Mouse (Mus musculus) layer of hippocampus, postnatal 10 days (tissue): Measurements from ENCODE around the gene Ric8a. TPM values are rescaled to one million over a fixed set of nuclear protein-coding genes. Genes with fewer than 3 reads are reported as not detected.

Experiments
- DNase-seq, 2 experiments: peaks; one replicate each; pipeline ENCODE4 v3.0.0; 2021; ENCODE audit warnings: low spot score in 2 of 2
- total RNA-seq, 2 experiments: library from RNA; stranded (reverse); gene quantifications; 2 replicates each; pipeline ENCODE4 v1.2.3; 2021

The Ric8a gene
- total RNA-seq, 2 experiments from 2014 or later, result 91.1 to 106 TPM

DNA sequence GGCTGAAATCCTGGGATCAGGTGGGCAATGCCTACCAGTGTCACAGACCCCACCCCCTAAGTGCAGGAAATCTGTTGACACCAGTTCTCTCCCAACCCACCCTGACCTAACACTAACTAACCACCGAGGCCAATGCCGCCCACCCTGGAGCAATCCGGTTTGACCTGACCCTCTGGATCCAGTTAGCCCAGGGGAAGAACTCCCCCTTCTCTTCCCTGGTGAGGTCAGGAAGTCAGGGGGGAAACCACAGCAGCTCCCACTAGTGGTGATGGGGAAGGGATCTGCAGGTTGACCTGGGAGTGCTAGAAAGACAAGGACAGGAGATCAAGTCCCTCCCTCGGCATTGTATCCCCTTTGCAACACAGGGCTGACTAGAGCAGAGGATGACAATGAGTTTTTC, 11.1 kb upstream of the Ric8a start:
- no peak for DNase-seq

DNA sequence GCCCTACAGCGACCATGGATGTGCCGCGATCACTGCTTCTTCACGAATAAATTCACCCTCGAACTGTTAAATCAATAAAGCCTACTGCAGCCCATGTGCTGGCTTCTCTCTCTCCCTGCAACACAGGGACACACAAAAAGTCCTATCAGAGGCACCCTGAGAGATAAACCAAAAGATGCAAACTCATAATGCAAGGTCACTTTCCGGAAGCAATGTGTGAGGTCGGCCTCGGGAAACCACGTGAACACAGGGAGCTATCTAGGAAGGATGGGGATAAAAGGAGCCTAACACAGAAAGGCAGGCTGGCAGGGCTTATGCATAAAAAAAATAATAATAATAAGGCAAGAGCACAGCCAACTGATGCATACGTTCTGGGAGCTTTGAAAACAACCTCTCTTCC, 10.1 kb upstream of the Ric8a start:
- no peak for DNase-seq

DNA sequence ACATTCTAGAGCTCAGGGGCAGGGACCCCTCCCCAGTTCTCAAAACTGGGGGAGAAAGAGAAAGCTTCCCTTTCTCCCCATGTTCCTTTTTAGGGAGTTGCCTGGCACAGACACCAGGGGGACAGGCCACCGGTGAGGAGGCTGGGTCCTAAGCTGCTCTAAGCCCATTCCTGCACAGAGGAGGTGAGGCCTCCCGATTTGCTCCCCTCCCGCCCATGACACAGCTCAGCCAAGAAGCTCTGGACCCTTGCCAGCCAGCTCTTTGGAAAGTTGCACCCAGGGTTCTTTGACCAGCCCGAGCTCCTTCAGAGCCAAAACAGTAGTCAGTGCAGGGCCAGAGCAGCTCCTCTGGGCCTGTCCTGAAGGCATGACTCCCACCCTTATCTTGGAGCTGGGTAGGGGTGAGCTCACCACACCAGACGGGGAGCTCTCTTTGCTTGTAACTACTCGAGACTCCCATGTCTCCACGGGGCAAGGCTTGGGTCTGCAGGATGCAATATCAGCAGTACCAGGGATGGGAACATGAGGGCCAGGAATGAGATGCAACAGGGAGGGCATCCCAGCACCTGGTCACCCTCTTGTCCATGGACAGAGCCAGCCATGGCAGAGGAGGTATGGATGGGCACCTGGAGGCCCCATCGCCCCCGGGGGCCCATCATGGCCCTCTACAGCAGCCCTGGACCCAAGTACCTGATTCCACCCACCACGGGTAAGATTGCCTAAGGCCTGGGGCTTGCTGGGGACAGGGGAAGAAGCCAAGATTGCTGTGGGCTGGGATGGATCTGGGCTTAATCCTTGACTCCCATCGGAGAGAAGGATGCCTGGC, 8.8 kb upstream of the Ric8a start, which contains the start of gene Odf3:
Gene Odf3 (plus strand): TSS at position 51 of the 826 bp plus-strand sequence.
- peak in 1 of 2 experiments; percentile 63 for DNase-seq

DNA sequence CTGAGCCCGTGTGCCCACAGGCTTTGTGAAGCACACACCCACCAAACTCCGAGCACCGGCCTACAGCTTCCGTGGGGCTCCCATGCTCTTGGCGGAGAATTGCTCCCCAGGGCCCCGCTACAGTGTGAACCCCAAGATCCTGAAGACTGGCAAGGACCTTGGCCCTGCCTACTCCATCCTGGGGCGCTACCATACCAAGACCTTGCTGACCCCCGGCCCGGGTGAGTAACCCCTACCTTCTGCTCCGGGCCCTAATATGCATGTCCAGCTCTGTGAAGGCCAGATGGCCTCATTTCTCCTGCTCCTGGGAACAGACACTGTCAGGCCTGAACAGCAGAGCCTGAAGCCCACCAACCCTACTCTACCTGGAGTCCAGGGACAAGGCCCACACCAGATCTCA, 8.2 kb upstream of the Ric8a start:
- DNase-seq, result no peak

DNA sequence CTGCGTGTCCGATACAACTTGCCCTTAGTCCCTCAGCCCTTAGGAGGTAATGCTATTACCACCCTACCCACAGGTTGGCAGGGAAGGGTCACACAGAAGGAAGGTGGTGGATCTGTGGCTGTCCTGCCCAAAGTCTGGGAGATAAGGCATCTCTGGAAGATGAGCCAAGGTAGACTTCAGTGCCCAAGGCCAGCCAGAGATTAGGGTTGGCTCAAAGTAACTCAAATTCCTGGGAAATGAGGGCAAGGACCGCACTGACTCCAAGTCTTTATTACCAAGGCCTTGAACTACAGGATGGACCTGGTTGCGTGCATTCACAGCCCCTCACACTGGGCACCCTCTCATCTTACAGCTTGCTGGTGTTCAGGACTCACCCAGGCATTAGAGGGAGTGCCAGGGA, 4.8 kb upstream of the Ric8a start:
- DNase-seq, result no peak

DNA sequence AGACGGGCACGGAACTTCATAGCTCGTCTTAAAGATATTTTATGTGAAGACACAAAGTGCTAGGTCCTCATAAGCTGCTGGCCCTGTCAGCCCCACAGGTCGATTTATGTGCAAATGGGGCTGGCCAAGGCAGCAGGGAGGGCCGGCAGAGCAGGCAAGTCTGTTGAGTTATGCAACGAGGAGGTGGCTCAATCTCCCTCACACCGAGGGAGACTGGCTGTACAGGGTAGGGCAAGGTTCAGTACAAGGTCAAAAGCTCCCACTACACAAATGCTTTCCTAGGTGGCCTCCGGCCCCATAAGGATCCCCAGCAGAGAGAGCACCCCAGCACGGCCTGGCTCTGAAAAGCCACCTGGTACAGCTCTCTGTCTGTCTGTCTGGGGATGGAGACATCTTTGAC, 3.4 kb upstream of the Ric8a start:
- DNase-seq, result no peak

DNA sequence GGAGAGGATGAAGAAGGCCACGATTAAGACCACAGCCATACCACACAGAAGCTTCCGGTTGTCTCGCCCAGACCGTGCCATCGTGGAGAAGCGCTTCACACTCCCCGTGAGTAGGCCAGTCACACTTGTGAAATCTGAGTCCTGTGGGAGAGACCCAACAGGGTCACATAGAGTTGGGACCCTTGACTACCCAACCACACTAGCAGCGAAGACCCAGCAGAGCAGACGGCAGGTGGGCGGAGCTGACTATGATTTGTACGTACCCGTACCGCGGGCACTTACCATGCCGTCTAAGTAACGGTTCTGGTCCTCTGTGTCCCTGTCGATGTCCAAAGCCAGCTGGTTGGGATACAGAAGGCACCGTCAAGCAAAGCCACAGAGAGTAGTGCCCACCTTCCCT, 2.3 kb upstream of the Ric8a start:
- DNase-seq, result no peak

DNA sequence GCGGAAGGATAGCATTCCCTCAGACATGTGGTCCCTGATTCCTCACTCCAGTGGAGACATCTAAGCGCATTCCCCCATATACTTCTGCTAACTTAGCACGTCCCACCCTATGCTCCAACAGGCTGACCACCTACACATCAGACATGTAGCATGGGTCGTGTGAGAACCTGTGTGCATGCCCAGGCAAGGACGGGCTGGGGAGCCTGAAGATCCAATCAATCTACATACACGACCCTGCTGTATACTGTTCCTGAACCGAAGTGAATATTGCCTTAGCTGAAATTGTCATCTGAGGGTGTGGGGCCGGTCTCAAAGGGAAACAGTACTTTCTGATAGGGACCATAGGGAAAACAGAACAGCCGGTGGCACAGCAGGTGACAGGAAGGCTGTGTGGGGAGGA, 1.6 kb upstream of the Ric8a start:
- DNase-seq, result no peak

DNA sequence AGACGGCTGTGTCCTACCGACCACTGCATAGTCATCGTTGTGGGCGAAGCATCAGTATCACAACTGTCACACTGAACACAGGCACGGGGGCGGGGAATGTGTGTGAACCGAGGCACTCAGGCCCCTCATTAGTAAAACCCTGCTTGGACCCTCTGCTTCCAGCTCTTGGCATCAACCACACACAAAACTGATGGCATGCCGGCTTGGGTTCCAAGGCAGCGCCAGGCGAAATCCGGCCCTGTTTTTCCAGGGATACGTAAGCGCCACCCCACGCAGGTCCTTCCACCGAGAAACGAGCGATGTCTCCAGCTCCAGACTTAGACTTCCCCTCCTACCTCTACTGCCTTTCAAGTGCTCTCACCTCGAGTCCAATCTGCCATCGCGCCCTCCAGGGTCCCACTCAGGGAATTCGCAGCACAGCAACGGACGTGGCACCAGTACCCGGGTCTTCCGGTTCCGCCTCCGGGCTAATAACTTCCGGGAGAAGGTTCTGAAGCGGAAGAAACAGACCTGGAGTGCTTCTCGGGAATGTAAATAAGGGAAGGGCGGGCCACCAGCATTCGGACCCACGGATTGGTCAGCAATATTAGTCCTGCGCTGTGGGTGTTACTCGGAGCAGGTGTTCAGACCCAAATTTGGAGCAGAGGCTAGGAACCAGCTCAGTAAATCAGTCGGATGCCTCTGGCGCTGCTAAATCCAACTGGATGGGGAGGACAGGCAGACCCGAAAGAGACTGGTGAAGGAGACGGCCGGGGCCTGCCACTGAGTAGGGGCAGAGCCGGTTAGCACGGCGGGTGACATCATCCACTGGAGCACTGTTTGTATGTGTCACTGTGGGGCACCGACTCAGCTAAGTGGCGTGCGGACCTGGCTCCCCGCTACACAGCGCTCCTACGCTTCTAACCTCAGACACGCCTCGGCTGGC, 635 bp upstream of the Ric8a start, which contains the start of gene Gm45785:
Gene Gm45785 (minus strand): TSS at position 472 of the 925 bp plus-strand sequence.
- DNase-seq, result peak; percentile 72 to 76

DNA sequence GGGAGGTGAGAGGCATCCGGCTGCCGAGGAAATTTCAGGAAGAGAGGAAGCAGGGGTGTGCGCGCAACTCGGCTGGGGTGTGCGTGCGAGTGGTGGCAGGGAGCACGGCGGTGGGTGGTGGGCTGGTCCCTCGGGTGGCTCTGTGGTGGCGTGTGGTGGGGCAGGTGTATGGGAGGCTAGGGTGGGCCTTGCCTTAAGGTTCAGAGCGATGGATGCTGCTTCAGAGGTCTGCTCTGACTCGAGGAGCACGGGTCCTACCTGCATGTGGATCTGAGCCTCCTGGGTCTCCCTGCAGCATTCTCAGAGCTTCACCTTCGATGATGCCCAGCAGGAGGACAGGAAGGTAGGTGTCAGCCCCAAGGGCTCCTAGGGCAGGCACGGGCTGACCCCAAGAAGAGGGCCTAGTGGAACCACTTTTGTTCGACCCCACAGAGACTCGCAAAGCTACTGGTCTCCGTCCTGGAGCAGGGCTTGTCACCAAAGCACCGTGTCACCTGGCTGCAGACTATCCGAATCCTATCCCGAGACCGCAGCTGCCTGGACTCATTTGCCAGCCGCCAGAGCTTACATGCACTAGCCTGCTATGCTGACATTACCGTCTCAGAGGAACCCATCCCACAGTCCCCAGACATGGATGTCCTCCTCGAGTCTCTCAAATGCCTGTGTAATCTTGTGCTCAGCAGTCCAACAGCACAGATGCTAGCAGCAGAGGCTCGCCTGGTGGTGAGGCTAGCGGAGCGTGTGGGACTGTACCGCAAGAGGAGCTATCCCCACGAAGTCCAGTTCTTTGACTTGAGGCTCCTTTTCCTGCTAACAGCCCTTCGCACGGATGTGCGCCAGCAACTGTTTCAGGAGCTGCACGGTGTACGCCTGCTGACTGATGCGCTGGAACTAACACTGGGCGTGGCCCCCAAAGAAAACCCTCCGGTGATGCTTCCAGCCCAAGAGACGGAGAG, 1.1 kb downstream of the Ric8a start, which contains the start of gene Bet1l:
Gene Bet1l (minus strand): TSS at position 28 of the 956 bp plus-strand sequence.
- peak in 1 of 2 experiments; percentile 42 for DNase-seq

DNA sequence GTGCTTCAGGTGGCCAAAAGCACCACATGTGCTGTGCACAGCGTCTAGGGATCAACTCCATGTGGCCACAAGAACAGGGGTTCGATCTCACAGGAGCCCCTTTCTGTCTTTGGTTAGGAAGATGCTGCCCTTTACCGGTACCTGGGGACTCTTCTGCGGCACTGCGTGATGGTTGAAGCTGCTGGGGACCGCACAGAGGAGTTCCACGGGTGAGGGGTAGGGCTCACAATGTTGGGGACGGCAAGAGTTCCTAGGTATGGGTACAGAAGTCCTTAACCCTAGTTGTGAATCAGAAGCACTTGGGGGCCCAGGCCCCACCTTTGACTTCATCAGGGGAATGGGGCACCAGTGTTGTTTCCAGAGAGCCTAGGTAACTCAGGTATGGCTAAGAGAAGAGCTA, 2.0 kb downstream of the Ric8a start:
- DNase-seq, result no peak

DNA sequence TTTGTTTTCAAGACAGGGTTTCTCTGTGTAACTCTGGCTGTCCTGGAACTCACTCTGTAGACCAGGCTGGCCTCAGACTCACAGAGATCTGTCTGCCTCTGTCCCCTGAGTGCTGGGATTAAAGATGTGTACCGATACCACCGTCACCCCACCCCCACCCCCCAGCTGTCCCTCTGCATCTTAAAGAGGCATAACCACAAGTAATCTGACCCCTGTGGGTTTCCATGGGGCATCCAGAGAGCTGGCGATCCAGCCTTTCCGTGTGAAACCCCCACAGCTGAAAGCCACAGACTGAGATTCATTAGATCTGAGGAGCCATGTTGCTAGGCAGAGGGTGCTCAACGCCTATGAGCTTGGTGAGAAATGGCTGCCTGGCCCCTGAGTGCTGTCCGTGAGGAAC, 3.2 kb downstream of the Ric8a start:
- no peak for DNase-seq

DNA sequence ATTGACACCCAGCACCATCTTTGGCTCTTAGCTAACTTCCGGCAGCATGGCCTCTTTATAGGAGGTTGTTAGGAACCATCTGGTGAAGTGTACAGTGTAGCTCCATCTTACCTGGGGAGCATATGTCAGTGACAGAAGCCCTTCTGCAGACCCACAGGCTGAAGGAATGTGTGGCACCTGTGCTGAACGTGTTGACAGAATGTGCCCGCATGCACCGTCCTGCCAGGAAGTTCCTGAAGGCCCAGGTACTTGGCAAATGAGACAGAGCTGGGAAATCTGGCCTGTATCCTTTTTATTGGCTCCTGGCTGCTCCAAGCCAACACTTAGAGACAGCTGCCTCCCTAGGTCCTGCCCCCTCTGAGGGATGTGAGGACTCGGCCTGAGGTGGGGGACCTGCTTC, 4.0 kb downstream of the Ric8a start:
- no peak for DNase-seq

DNA sequence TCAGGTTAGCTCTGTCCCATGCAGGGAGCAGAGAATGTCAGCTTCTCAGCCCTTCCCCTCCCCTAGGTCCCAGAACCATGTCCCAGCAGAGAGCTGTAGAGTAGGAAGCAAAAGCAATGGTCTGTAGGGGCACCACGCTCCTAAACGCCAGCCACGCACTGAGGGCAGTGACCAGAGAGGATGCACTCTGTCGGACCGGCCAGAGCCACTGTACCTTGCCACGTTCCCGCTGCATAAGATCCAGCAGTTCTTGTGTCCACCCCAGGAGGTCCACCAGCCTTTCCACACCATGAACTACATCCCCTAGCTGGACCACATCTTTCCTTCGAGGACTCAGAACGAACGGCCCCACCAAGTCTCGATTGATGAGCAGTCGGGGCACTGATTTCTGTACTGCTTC, 8.0 kb downstream of the Ric8a start:
- DNase-seq, result no peak

DNA sequence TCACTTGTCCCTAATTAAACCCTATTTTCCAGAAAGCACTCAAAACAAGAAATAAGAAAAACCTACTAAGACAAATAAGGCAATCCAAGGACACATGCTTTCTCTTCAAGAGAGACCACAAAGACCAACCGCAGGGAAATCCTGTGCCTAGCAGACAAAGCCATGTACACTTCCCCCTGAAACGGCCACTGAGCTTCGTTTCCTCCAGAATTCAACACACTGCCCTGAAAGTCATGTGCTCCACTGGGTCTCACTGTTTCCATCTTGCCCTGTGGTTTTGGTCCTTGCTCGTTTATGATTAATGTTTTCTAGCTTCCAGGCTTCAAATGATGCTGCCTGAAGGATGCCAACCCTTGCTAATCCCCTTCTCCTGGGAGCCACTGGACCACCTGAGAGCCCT, 17.5 kb downstream of the Ric8a start:
- DNase-seq, result no peak

DNA sequence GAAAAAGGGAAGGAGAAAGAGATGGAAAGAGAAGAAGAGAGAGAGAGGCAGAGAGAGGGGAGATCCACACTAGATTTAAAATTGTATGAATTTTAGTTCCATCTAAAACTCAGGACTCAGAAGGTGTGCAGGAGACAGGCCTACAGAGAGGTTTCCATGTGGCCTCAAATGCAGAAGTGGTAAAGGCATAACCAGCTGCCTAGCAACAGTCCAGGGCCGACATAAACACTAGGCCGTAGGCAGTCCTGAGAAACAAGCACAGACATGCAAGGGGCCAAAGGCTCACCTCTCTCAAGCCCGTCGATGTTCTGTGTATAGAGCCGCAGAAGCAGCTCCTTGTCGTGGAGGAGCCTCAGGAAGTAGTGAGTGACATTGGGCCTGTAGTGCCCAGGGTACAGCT, 20.6 kb downstream of the Ric8a start:
- DNase-seq, result no peak

DNA sequence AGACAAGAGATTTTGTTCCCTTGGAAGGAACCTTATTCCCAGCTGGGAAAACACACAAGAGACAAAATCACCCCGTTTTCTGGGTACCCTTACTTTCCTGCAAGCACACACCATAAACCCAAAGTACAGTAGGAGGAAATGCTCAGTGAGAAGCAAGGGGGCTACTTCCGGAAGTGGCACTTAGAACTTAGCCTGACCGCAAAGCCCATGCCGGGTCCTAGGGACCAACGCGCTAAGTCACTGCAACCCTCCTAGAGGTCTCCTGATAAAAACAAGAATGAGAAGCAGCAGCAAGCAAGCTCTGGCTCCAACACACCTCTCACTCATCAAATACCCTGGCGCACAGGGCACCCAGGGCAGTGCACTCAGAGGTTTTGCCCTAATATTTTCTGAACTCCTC, 22.6 kb downstream of the Ric8a start:
- no peak for DNase-seq

DNA sequence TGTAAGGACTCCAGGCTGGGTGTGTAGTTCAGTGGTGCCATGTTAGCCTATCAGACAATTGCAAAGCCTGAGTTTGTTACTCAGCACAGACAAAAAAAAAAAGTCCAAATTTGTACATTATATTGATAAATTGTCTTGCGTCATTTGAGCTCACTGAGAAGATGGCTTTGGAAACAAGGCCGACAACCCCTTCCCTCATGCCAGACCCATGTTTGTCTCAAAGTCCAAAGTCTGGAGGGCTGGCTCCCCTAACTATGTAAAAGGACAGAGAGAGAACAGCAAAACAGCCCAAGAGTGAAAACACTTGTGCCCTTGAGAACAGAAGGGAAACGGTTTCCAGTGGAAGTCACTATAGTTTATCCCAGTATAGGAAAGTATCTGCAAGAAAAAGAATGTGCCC, 23.7 kb downstream of the Ric8a start:
- DNase-seq, result no peak

DNA sequence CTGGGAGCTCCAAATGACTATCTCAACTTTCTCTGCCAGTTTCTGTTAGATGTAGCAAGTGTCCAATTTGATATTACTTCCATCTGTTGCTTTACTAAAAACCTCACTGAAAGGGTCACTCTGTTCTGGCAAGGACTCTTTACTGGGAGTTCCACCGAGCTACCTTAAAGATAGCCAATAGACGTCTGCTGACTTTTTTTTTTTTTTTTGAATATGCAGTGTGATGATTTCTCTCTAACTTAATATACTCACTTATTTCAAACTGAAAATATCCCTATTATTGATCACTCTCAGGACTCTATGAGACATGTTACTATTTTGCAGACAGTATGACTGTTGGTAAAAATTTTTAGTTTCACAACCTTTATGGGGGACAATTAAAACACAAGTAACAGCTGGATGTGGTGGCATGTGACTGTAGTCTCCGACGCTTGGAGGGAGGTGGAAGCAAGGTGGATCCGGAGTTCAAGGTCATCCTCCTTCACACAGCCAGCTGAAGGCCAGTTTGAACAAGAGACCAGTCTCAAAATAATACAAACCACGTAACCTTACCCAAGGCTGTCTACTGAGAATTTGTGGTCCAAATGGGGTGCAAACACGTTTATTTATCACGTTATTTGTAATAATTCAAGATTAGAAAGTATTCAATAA, 24.2 kb downstream of the Ric8a start:
- DNase-seq, result no peak

DNA sequence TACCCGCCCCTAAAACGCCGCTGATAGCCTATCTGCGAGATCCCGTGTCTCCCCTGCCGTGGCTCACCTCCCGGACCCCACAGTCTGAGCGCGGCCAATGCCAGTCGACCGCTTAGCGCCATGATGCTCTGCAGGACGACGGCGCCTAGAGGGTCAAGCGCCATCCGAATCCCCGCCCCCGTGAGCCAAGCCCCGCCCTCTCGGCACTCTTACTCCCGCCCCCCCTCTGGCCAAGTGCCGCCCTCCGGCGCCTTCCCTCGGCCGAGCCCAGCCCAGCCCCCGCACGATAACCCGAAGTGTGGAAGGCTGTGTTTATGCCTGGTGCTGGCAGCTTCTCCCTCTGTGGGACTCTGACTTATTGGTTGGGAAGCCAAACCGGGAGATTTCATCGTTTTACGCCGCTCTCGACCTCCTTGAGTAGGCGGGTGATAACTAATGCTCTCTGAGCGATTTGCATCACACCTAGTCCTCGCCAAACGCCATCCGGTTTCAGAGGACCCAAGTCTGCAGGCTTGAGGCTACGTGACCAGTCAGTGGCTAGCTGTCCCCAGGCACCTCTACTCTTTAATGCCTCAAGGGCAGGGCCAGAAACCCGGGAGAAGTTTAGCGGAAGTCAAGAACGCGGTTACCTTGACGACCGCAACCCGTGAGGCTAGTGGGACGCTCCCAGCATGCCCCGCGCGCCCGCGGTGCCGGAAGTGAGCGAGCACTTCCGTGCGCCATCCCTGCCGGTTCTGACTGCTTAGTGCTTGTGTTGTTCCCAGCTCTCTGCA, 25.1 kb downstream of the Ric8a start, which contains the start of the genes Psmd13 and Sirt3:
Gene Psmd13 (plus strand): TSS at position 273 of the 773 bp plus-strand sequence.
Gene Sirt3 (minus strand): TSS at position 614 of the 773 bp plus-strand sequence.
- DNase-seq, result peak; percentile 91 to 95
